8 mouse cellular contexts compared by ENCODE assay signal in genomic region chr7:128297617-128298480, GRCm38 (mm10). TPM values are rescaled to one million over a fixed set of nuclear protein-coding genes. Genes with fewer than 3 reads are reported as not detected.
A peak's percentile ranks its signal among the peaks of the same experiment; 100 is the strongest.
DNase-seq lines count a peak whose midpoint lies in the region; ATAC-seq and TF ChIP-seq lines count a peak whose summit lies in the region.

BC017158 (minus strand) TSS chr7:128298170.

- no peaks in the 10 kb centered on the region for H3K36me3 ChIP-seq in hindbrain, postnatal 0 days (ENCODE audit: insufficient read depth, low read length)
- H3K36me3 ChIP-seq in macrophage (ENCODE audit: inconsistent target) = peaks cover 6% of the 10 kb centered on the region; the same call in 1 of the 2 replicates

- intact Hi-C loops in left cerebral cortex, adult 2 months (cut with DNase I) = loop anchor here (5.0 kb wide), 2 partner anchors 46 to 61 kb away; partner anchors contain the start of genes 9130023H24Rik and Armc5

- ATAC-seq in hindbrain, postnatal 0 days = peak; percentile 83

- peak within 1 kb of the TSS; percentile 72 for H3K4me3 ChIP-seq in hindbrain, postnatal 0 days (ENCODE audit: low read length)
- peak within 1 kb of the TSS; percentile 94 for H3K4me3 ChIP-seq in left cerebral cortex, adult 2 months
- H3K4me3 ChIP-seq in macrophage (ENCODE audit: inconsistent target) = peak within 1 kb of the TSS; percentile 60

- peaks cover 10% of the 10 kb centered on the region; the same call in 1 of the 2 replicates for H3K4me1 ChIP-seq in hindbrain, postnatal 0 days (ENCODE audit: insufficient read depth, low read length)

- H3K27ac ChIP-seq in hindbrain, postnatal 0 days = peak within 1 kb of the TSS; percentile 77
- peak within 1 kb of the TSS; percentile 56 for H3K27ac ChIP-seq in left cerebral cortex, adult 2 months
- peak within 1 kb of the TSS; percentile 46 for H3K27ac ChIP-seq in macrophage

- H3K9me3 ChIP-seq in hindbrain, postnatal 0 days (ENCODE audit: low read length) = no peaks in the 10 kb centered on the region

- TF ChIP-seq CTCF in hindbrain, postnatal 0 days (IDR thresholded peaks at IDR 0.05; ENCODE audit: low read depth) = no peak
- no peak for TF ChIP-seq CTCF in left cerebral cortex, adult 2 months (IDR thresholded peaks at IDR 0.05)

- H3K4me2 ChIP-seq in hindbrain, postnatal 0 days (ENCODE audit: low read depth, low read length) = peak within 1 kb of the TSS; percentile 95

- no peaks in the 10 kb centered on the region for H3K27me3 ChIP-seq in hindbrain, postnatal 0 days (ENCODE audit: insufficient read depth, low read length)

- H3K9ac ChIP-seq in hindbrain, postnatal 0 days (replicated peaks; ENCODE audit: low read length) = peak within 1 kb of the TSS; percentile 80

- under 1% methylated on average over 47 of the region's 47 CpGs for WGBS in hindbrain, postnatal 0 days
- 1% methylated on average over 47 of the region's 47 CpGs for WGBS in macrophage (ENCODE audit: missing documents)

- H3K79me2 ChIP-seq in macrophage (ENCODE audit: inconsistent target) = no peaks in the 10 kb centered on the region; the same call in 1 of the 2 replicates

- DNase-seq in T-cell, adult 2 months (ENCODE audit: low spot score) = peak; percentile 68
- peak; percentile 72 to 88 for DNase-seq in cerebellum, postnatal 36 days
- DNase-seq in gastrocnemius, adult 8-10 months (ENCODE audit: low spot score in 2 of 2) = peak; percentile 19 to 23
- DNase-seq in hindbrain, postnatal 0 days (ENCODE audit: low spot score) = peak; percentile 83
- DNase-seq in left cerebral cortex, adult 2 months (ENCODE audit: extremely low spot score in 1 of 2, low spot score in 2 of 2) = peak; percentile 76 to 81
- DNase-seq in retina, postnatal 7 days (ENCODE audit: low read depth, low spot score) = peak; percentile 67
- peak; percentile 58 for DNase-seq in urinary bladder, adult 2 months (ENCODE audit: low spot score)

RNA-seq across cellular contexts. Expression of gene BC017158, which starts in this region (rescaled TPM):
- 1 to 10 TPM; 2.2 to 2.5 (median 2.3) TPM for total RNA-seq in gastrocnemius, adult 8-10 months (2022)
- total RNA-seq in hindbrain, postnatal 0 days (2014; rRNA removed) = 34.9 and 35.1 TPM in 2 replicates
- 15.9 and 16.8 TPM in 2 replicates for polyA plus RNA-seq in hindbrain, postnatal 0 days (2015; fragmentation: Nextera tagmentation; extraction: Ambion mirVana)
- total RNA-seq in left cerebral cortex, adult 2 months (2021) = 10 to 100 TPM; 27.5 to 27.7 TPM
- 10 to 100 TPM; 11.7 to 82.3 (median 46.5) TPM for total RNA-seq in macrophage (2018; cell fraction: chromatin; rRNA removed)
- 10 to 100 TPM; 10.7 to 20.7 (median 15.4) TPM for total RNA-seq in macrophage (2018; cell fraction: cytosol; rRNA removed)
- 10 to 100 TPM; 12.0 to 73.4 (median 31.1) TPM for total RNA-seq in macrophage (2018; cell fraction: nucleus; rRNA removed)
- 16.5 to 20.1 TPM (median 18.5 TPM) in 3 replicates for polyA plus RNA-seq in macrophage (2018)
- 36.3 and 39.5 TPM in 2 replicates for polyA plus RNA-seq in urinary bladder, adult 2 months (2012; rRNA removed)

Comparison
In these comparisons a context has a peak if more than half of its experiments do, and no peak if none do; other contexts are left out.
1. Peak in every context shown above with its lines: DNase-seq, ATAC-seq, H3K4me3 ChIP-seq and H3K27ac ChIP-seq.
2. RNA of gene BC017158 (total RNA-seq): 34.9 to 35.1 TPM in hindbrain, postnatal 0 days and 27.5 to 27.7 TPM in left cerebral cortex, adult 2 months; 2.2 to 2.5 TPM in gastrocnemius, adult 8-10 months; every median in the first group is over 4 times any median in the second.
3. DNase-seq: peak in every context shown above with its lines; median percentile 83 in hindbrain, postnatal 0 days; 80 in cerebellum, postnatal 36 days; 78 in left cerebral cortex, adult 2 months; 68 in T-cell, adult 2 months; 67 in retina, postnatal 7 days; 58 in urinary bladder, adult 2 months; 21 in gastrocnemius, adult 8-10 months.